Mouse (Mus musculus) forebrain, embryonic 12.5 days (tissue): Measurements from ENCODE around the gene Trim6. TPM values are rescaled to one million over a fixed set of nuclear protein-coding genes. Genes with fewer than 3 reads are reported as not detected.
"Not testable (repeated sequence)": the region's sequence is repeated elsewhere in the genome, so short reads cannot be mapped to it uniquely, and the experiment has no call there.

Experiments
- ATAC-seq: fragments of 200-750 bp; cut with Nextera tagmentation; 2 replicates; pipeline ENCODE4 v1.8.0; 2017; ENCODE audit warnings: moderate TSS enrichment; ENCODE audit not compliant: low FRiP score
- H3K27ac ChIP-seq: fragments of 300-500 bp; sonication (generic); 2 replicates; pipeline ENCODE4 v1.5.1; 2016; ENCODE audit warnings: mild to moderate bottlenecking
- H3K27me3 ChIP-seq: fragments of 300-500 bp; sonication (generic); 2 replicates; pipeline ENCODE4 v1.6.1; 2016; ENCODE audit warnings: mild to moderate bottlenecking
- H3K36me3 ChIP-seq: fragments of 300-500 bp; sonication (generic); replicated peaks from 2 replicates; pipeline ENCODE4 v1.6.1; 2016; ENCODE audit warnings: mild to moderate bottlenecking
- H3K4me1 ChIP-seq: fragments of 300-500 bp; sonication (generic); 2 replicates; pipeline ENCODE4 v1.6.1; 2016
- H3K4me2 ChIP-seq: fragments of 300-500 bp; sonication (generic); 2 replicates; pipeline ENCODE4 v1.6.1; 2016; ENCODE audit warnings: mild to moderate bottlenecking, moderate library complexity
- H3K4me3 ChIP-seq: fragments of 300-500 bp; sonication (generic); replicated peaks from 2 replicates; pipeline ENCODE4 v1.5.1; 2016; ENCODE audit warnings: mild to moderate bottlenecking
- H3K9ac ChIP-seq: fragments of 300-500 bp; sonication (generic); 2 replicates; pipeline ENCODE4 v1.6.1; 2016; ENCODE audit warnings: mild to moderate bottlenecking
- H3K9me3 ChIP-seq: fragments of 300-500 bp; sonication (generic); 2 replicates; pipeline ENCODE4 v1.6.1; 2016
- WGBS: fragments of 180-500 bp; shearing (Covaris S2); methylation state at CpG from one replicate; pipeline ENCODE4 v1.1.7; 2016; 5-methylcytosine and 5-hydroxymethylcytosine counted together
- polyA plus RNA-seq: library from polyadenylated mRNA; unstranded; fragments of >200 nt; fragmentation: Nextera tagmentation; extraction: Ambion mirVana; gene quantifications from 2 replicates; pipeline ENCODE4 v1.2.1, GENCODE M21; 2016

Trim6 gene
- polyA plus RNA-seq, 1 experiment from 2014 or later, result 1.1 TPM

DNA sequence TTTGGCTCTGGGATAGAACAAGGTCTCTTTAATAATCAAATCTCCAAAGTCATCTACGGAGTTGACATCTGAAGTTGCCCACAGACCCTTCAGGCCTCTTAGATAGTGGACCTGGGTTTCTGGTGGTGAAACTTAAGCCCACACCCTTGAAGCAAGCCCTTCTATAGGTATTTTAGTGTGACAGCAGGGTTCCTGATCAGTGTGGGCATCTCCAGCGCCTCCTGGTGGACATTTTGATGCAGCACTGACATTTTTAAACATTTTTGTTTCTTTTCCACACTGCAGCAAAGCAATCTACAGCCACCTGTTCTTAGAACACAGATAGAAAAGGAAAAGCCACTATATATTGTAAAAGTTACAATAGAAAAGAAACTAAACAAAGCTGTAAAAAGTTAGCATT is 12.6 kb downstream of the Trim6 start:
- Histone ChIP-seq H3K4me1 (no peaks in the 10 kb centered on the region), H3K9ac (no peak overlapping the region), H3K27me3 (no peaks in the 10 kb centered on the region), H3K36me3 (no peaks in the 10 kb centered on the region), H3K27ac (no peak overlapping the region), H3K4me3 (no peak overlapping the region), H3K4me2 (no peak overlapping the region), H3K9me3 (no peaks in the 10 kb centered on the region)
- no peak for ATAC-seq
- 41% methylated on average over 2 of the region's 2 CpGs for WGBS

DNA sequence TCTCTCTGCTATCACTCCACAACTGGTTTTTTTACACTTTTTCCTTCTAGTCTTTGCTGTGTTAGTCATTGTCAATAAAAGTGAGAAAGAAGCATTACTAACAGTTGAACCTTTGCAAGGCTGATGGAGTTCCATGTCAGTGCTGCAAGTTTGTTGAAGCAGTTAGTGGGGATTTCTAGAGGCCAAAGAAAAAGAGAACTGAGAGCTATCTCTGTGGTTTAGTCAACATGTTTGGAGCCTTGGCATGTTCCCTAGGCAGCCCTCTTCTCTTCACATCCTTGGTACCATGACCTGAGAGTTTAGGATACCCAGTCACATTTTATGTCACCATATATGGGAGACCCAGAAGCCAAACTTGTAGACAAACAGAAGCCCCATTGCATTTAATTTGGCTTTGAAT is 22.3 kb downstream of the Trim6 start:
- Histone ChIP-seq H3K27me3 (no peaks in the 10 kb centered on the region), H3K4me1 (no peaks in the 10 kb centered on the region), H3K4me3 (no peak overlapping the region), H3K36me3 (no peaks in the 10 kb centered on the region), H3K9me3 (no peaks in the 10 kb centered on the region), H3K9ac (no peak overlapping the region), H3K27ac (no peak overlapping the region), H3K4me2 (no peak overlapping the region)
- no peak for ATAC-seq

DNA sequence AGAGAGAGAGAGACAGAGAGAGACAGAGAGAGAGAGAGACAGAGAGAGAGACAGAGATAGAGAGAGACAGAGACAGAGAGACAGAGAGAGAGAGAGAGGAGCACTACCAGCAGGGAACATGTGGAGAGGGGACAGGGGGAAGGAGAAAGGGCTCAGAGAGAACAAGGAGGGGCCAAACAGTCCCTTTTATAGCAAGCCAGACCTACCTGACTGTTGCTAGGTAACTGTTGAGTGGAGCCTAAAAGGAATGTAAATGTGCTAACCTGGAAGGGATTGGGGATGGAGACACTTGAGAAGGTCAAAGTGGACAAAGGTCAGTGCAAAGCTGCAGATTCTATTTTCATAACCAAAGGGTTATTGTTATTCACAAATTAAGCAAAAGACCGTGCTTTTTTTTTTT is 25.0 kb downstream of the Trim6 start:
- no peaks in the 10 kb centered on the region for H3K27me3 ChIP-seq
- no peaks in the 10 kb centered on the region for H3K4me1 ChIP-seq
- no peak overlapping the region for H3K4me3 ChIP-seq
- H3K36me3 ChIP-seq, result no peaks in the 10 kb centered on the region
- H3K9ac ChIP-seq, result no peak overlapping the region
- H3K27ac ChIP-seq, result no peak overlapping the region
- WGBS, result 57% methylated on average over 1 of the region's 1 CpGs
- no peak overlapping the region for H3K4me2 ChIP-seq
- H3K9me3 ChIP-seq, result no peaks in the 10 kb centered on the region
- no peak for ATAC-seq

DNA sequence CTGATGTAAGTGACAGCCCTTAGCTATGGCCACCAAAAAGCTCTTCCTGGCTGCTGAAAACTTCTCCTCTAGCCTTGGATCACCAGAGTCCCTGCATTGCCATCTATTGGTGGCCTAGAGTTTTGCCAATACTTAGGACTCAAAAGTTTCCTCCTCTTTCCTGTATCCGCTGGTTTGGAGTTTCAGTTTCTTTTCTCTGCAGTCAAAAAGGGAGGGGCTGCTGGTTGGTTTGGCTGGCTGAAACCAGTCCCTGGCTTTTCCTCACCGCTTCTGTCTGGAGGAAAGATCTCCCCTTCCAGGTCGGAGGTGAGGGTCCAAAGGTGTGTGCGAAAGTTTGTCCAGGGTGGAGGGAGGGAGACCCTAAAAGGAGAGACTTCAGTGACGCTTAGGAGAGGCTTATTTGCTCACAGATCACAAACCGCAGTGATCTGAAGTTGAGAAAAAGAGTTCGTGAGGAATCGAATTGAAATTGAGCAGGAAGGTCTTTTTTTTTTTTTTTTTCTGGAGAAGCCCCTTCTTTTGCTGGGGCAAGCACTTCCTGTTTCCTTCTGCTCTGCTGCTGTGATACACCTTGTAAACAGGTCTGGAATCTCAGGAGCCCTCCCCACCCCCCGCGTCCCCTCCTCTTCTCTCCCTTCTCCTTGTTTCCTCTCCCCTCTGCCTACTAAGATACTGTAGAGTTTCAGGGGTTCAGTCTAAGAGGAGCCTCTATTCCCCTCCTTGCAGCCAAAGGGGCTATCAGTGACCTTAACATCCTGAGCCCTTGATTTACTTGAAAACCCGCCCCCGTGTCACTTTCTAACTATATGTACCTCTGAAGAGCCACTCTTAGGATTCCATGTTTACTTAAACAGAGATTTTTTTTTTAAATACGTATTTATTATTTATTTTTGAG is 25.9 kb downstream of the Trim6 start, which contains the start of gene Trim34a:
Trim34a (plus strand) TSS at position 171 of the 895 bp plus-strand sequence.
- Histone ChIP-seq H3K27ac (no peak within 1 kb of the TSS), H3K9ac (peak within 1 kb of the TSS; percentile 17; the same call in 1 of the 2 replicates), H3K27me3 (no peaks in the 10 kb centered on the region), H3K4me1 (no peaks in the 10 kb centered on the region), H3K36me3 (no peaks in the 10 kb centered on the region), H3K4me3 (peak within 1 kb of the TSS; percentile 29), H3K4me2 (peak within 1 kb of the TSS; percentile 44), H3K9me3 (no peaks in the 10 kb centered on the region)
- WGBS, result 8% methylated on average over 13 of the region's 13 CpGs
- peak; percentile 41; the same call in 1 of the 2 replicates for ATAC-seq

DNA sequence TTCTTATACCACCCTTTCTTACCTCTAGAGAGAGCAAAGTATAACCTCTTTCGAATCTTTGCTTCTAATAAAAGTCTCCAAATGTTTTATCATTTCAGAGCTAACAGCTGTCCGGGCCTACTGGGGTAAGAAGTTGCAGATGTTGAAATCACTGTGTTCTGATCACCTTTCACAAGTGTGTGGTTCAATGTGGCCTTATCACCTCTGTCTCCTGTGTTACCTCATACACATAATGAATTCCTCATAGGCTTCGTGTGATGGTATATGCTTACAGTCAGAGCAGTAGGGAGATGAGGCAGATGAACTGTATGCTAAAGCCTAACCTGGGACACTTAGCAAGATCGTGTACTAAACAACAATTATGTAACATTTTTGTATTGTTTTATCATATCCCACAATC is 41.8 kb downstream of the Trim6 start:
- not testable (repeated sequence) for H3K27ac ChIP-seq, H3K36me3 ChIP-seq, ATAC-seq

DNA sequence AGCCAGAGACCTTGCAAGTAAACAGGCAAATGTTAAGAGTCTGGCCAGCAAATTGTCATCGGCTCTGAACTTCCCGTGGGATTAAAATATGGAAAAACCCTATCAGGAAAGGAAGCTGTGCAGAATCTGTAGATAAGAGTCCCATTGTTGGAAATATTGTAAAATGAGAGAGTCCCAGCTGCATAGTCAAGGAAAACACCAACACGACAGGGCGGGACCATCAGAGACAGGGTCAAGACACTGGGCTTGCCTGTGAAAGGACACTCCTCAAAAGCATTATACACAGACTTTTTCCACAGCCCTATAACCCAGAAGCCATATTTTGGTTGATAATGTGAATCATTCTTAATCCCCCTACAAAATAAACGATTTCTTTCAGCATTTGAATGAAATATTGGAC is 46.7 kb downstream of the Trim6 start:
- not testable (repeated sequence) for H3K4me2 ChIP-seq, H3K27ac ChIP-seq, H3K9me3 ChIP-seq, H3K4me1 ChIP-seq, H3K4me3 ChIP-seq, H3K27me3 ChIP-seq, H3K9ac ChIP-seq, H3K36me3 ChIP-seq, ATAC-seq
- 90% methylated on average over 5 of the region's 5 CpGs for WGBS

More for the DNA sequence above, 41.8 kb downstream of the Trim6 start:
- not testable (repeated sequence) for H3K9me3 ChIP-seq, H3K27me3 ChIP-seq, H3K4me2 ChIP-seq, H3K9ac ChIP-seq, H3K4me1 ChIP-seq, H3K4me3 ChIP-seq
- 93% methylated on average over 4 of the region's 4 CpGs for WGBS

DNA sequence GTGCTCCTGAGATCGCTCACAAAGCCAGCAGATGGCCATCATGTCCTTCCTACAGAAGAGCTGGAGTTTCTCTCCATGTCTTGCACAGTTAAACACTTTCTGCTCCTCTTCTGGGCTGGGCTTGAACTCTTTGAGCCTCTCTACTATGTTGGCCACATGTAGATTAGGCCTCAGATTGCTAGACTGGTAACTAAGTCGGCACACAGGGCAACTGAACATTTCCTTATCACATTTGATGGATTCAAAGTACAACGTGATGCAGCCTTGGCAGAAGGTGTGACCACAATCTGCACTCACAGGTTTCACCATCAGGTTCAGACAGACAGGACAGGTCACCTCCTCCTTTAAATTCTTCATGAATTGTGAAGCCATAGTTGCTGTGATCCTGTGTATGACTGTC is 60.8 kb downstream of the Trim6 start:
- H3K9me3 ChIP-seq, H3K9ac ChIP-seq, H3K27me3 ChIP-seq, H3K4me2 ChIP-seq, H3K4me1 ChIP-seq, H3K27ac ChIP-seq, H3K36me3 ChIP-seq, ATAC-seq, H3K4me3 ChIP-seq: not testable (repeated sequence)
- WGBS, result 73% methylated on average over 3 of the region's 3 CpGs

Other genes starting within 250 kb of the Trim6 start
- gene Olfr635, start 247.6 kb upstream of the Trim6 start, polyA plus RNA-seq, result not detected in 2 replicates
- not detected in 2 replicates for gene Olfr638, start 220.0 kb upstream of the Trim6 start, polyA plus RNA-seq
- gene Olfr639, start 201.5 kb upstream of the Trim6 start, polyA plus RNA-seq, result 0.04 TPM in 1 of 2 replicates, not detected in the other
- gene Olfr640, start 193.2 kb upstream of the Trim6 start, polyA plus RNA-seq, result not detected in 2 replicates
- gene Olfr641, start 183.3 kb upstream of the Trim6 start, polyA plus RNA-seq, result not detected in 2 replicates
- gene Olfr642, start 166.1 kb upstream of the Trim6 start, polyA plus RNA-seq, result not detected in 2 replicates
- not detected in 2 replicates for gene 4930516K23Rik, start 157.3 kb upstream of the Trim6 start, polyA plus RNA-seq
- gene Olfr644, start 146.9 kb upstream of the Trim6 start, polyA plus RNA-seq, result not detected in 2 replicates
- gene Olfr645, start 133.3 kb upstream of the Trim6 start, polyA plus RNA-seq, result not detected in 2 replicates
- gene Olfr646, start 113.9 kb upstream of the Trim6 start, polyA plus RNA-seq, result not detected in 2 replicates
- not detected in 2 replicates for gene Ubqln5, start 89.0 kb upstream of the Trim6 start, polyA plus RNA-seq
- not detected in 2 replicates for gene Olfr643, start 81.4 kb upstream of the Trim6 start, polyA plus RNA-seq
- gene Ubqln3, start 75.5 kb upstream of the Trim6 start, polyA plus RNA-seq, result not detected in 2 replicates
- gene Ubqlnl, start 68.2 kb upstream of the Trim6 start, polyA plus RNA-seq, result not detected in 2 replicates
- gene Olfm5, start 54.0 kb upstream of the Trim6 start, polyA plus RNA-seq, result not detected in 2 replicates
- 0.41 and 0.51 TPM in 2 replicates for gene Olfr648, start 35.4 kb upstream of the Trim6 start, polyA plus RNA-seq
- not detected in 2 replicates for gene Olfr649, start 22.8 kb upstream of the Trim6 start, polyA plus RNA-seq
- 0.53 and 1.1 TPM in 2 replicates for gene Trim34a, start 25.7 kb downstream of the Trim6 start, polyA plus RNA-seq
- gene Trim5, start 69.3 kb downstream of the Trim6 start, polyA plus RNA-seq, result 0.05 TPM in 1 of 2 replicates, not detected in the other
- gene Trim12a, start 96.7 kb downstream of the Trim6 start, polyA plus RNA-seq, result 1.4 and 1.9 TPM in 2 replicates
- gene Trim34b, start 110.7 kb downstream of the Trim6 start, polyA plus RNA-seq, result not detected in 2 replicates
- 0.55 and 0.83 TPM in 2 replicates for gene Trim12c, start 134.6 kb downstream of the Trim6 start, polyA plus RNA-seq
- gene Trim30b, start 151.1 kb downstream of the Trim6 start, polyA plus RNA-seq, result not detected in 2 replicates
- not detected in 2 replicates for gene Trim30c, start 182.0 kb downstream of the Trim6 start, polyA plus RNA-seq
- gene Trim30a, start 246.4 kb downstream of the Trim6 start, polyA plus RNA-seq, result 0.40 and 0.52 TPM in 2 replicates